Mouse (Mus musculus): ENCODE data around the gene Ddx49. TPM values are rescaled to one million over a fixed set of nuclear protein-coding genes. Genes with fewer than 3 reads are reported as not detected.

The Ddx49 gene
- polyA plus RNA-seq, 1 experiment: 33.4 TPM

DNA sequence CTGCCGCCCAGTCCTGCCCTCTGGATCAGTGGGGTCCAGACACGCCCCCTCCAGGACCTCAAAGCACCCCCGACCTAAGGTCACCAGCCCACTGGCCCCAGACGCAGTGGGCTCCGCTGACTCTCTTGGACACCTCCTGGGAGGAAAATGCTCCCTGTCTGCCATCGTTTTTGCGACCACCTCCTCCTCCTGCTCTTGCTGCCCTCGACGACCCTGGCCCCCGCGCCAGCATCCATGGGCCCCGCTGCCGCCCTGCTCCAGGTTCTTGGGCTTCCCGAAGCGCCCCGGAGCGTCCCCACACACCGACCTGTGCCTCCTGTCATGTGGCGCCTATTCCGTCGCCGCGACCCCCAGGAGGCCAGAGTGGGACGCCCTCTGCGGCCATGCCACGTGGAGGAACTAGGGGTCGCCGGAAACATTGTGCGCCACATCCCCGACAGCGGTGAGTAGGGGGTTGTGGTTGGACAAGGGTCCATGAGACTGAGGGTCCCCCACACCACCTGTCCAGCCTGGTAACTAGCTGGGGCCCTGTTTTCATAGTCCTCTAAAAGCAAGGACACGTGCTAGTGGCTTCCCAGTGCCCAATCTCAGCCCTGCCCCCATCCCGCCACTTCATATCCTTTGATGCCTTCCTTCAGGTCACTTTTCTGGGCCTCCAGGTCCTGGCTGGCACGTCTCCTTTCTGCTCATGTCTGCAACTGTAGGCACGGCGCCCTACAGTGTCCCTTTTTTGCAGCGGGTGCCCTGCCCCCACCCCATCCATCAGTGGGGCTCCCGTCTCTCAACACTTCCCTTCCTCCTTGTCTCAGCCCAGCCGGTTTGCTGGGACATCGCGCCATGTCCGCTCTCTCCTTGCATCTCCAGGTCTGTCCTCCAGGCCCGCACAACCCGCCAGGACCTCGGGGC, 27.8 kb upstream of the Ddx49 start:
- TF ChIP-seq CTCF (IDR thresholded peaks at IDR 0.05; ENCODE audit: control insufficient read depth, insufficient read depth, low read length): no peak
- WGBS: 30% methylated on average over 45 of the region's 45 CpGs
- Histone ChIP-seq H3K4me1 (ENCODE audit: control insufficient read depth, insufficient read depth, low read length) (no peaks in the 10 kb centered on the region; the same call in 1 of the 2 replicates), H3K4me3 (replicated peaks; ENCODE audit: control insufficient read depth, low read depth, low read length) (no peak overlapping the region), H3K27ac (ENCODE audit: control insufficient read depth, insufficient read depth, low read depth, low read length, poor library complexity) (no peak overlapping the region)

DNA sequence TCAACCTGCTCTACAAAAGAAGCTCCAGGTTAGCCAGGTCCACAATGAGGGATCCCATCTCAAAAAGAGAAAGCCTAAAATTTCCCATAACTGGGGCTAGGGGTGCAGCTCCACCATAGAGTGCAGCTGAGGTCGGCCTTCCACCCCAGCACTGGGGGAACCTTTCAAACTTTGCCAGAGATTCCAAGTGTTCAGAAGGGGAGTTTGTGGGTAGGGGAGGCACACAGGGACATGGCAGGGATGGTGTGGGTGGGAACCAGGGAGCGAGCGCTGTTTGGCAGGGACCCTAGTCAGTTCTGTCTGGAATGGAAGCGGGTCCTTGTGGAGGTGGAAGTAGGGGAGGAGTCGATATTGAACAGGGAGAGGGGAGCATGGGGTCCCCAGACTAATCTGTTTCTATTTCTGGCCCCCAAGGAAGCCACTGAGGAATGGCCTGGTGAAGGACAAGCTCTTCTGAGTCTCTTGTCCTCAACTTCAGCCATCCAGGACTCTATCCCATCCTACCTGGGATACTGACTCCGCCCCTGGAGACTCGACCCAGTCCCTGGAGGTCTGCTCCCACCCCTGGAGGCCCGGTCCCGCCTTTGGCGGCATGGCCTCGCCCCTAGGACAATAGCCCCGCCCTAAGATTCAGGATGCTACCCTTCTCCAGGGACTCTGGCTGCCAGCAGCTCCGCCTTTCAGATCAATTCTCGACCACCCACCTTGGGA, 27.0 kb upstream of the Ddx49 start, which contains the start of gene Gdf1:
Gene Gdf1 (plus strand): TSS at position 694 of the 711 bp plus-strand sequence.
- H3K27ac ChIP-seq (ENCODE audit: control insufficient read depth, insufficient read depth, low read depth, low read length, poor library complexity): peak within 1 kb of the TSS; percentile 48; the same call in 1 of the 2 replicates
- WGBS: 59% methylated on average over 14 of the region's 14 CpGs
- no peaks in the 10 kb centered on the region; the same call in 1 of the 2 replicates for H3K4me1 ChIP-seq (ENCODE audit: control insufficient read depth, insufficient read depth, low read length)
- H3K4me3 ChIP-seq (replicated peaks; ENCODE audit: control insufficient read depth, low read depth, low read length): no peak within 1 kb of the TSS
- TF ChIP-seq CTCF (IDR thresholded peaks at IDR 0.05; ENCODE audit: control insufficient read depth, insufficient read depth, low read length) (no peak), POLR2A (IDR thresholded peaks at IDR 0.05; ENCODE audit: borderline replicate concordance, control insufficient read depth, low read depth, low read length) (no peak)

DNA sequence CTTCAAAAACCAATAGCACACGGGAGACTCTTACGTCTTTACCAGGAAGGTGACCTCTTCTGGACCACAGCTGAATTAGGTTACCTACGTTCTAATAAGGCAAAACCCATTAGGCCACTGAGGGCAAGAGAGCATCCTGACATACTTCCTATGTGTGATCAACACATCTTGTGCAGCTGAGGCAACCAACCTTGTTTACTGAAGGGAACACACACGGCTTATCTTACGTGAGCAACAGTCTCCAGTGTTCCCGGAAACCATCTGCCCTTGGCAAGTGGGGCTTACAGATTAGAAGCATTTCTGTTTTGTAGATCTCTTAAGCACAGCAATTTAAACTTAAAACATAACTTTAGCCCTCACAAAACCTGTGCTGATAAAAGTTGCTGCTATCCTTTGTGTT, 25.2 kb upstream of the Ddx49 start:
- Histone ChIP-seq H3K4me3 (replicated peaks; ENCODE audit: control insufficient read depth, low read depth, low read length) (no peak overlapping the region), H3K27ac (ENCODE audit: control insufficient read depth, insufficient read depth, low read depth, low read length, poor library complexity) (peak overlapping the region; percentile 76), H3K4me1 (ENCODE audit: control insufficient read depth, insufficient read depth, low read length) (no peaks in the 10 kb centered on the region; the same call in 1 of the 2 replicates)
- 79% methylated on average over 6 of the region's 6 CpGs for WGBS
- TF ChIP-seq CTCF (IDR thresholded peaks at IDR 0.05; ENCODE audit: control insufficient read depth, insufficient read depth, low read length) (no peak), POLR2A (IDR thresholded peaks at IDR 0.05; ENCODE audit: borderline replicate concordance, control insufficient read depth, low read depth, low read length) (no peak)

DNA sequence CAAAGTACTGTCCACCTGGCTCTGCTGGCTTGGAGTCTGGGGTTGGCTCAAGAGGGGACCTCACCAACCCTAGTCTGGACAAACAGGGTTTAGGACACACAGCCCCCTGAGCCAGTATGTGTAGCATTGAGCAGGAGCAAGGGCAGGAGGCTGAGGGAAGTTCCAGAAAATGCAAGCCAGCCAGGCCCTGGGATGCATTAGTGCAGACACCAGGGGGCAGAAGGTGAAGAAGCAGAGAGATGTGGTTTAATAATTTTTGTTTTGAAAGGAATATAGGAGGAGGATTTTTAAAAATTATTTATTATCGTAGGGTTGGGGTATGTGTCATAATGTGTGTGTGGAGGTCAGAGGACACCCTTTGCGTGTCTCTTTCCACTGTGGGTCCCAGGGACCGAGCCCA, 21.4 kb upstream of the Ddx49 start:
- WGBS: 84% methylated on average over 3 of the region's 3 CpGs
- Histone ChIP-seq H3K4me1 (ENCODE audit: control insufficient read depth, insufficient read depth, low read length) (no peaks in the 10 kb centered on the region; the same call in 1 of the 2 replicates), H3K27ac (ENCODE audit: control insufficient read depth, insufficient read depth, low read depth, low read length, poor library complexity) (no peak overlapping the region), H3K4me3 (replicated peaks; ENCODE audit: control insufficient read depth, low read depth, low read length) (no peak overlapping the region)
- no peak for TF ChIP-seq POLR2A (IDR thresholded peaks at IDR 0.05; ENCODE audit: borderline replicate concordance, control insufficient read depth, low read depth, low read length)
- TF ChIP-seq CTCF (IDR thresholded peaks at IDR 0.05; ENCODE audit: control insufficient read depth, insufficient read depth, low read length): no peak

DNA sequence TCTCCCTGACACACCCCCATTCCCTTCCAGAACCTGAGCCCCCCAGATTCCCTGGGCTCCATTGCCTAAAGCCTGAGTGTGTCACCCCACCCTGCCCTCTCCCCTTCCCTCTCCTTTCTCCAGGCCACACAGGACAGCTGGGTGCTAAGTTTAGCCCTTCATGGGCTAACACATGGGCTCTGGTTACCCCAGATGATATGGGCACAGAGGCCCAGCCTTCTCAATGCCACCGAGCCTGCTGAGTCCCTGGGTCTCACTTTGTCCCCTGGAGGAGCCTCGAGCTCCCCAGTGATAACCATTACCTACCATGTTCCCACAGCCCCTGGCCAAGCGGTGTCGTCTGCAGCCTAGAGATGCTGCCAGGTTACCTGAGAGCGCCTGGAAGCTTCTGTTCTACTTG, 15.6 kb upstream of the Ddx49 start:
- 82% methylated on average over 5 of the region's 5 CpGs for WGBS
- Histone ChIP-seq H3K4me1 (ENCODE audit: control insufficient read depth, insufficient read depth, low read length) (no peaks in the 10 kb centered on the region; the same call in 1 of the 2 replicates), H3K4me3 (replicated peaks; ENCODE audit: control insufficient read depth, low read depth, low read length) (no peak overlapping the region), H3K27ac (ENCODE audit: control insufficient read depth, insufficient read depth, low read depth, low read length, poor library complexity) (no peak overlapping the region)
- no peak for TF ChIP-seq CTCF (IDR thresholded peaks at IDR 0.05; ENCODE audit: control insufficient read depth, insufficient read depth, low read length)
- TF ChIP-seq POLR2A (IDR thresholded peaks at IDR 0.05; ENCODE audit: borderline replicate concordance, control insufficient read depth, low read depth, low read length): no peak

DNA sequence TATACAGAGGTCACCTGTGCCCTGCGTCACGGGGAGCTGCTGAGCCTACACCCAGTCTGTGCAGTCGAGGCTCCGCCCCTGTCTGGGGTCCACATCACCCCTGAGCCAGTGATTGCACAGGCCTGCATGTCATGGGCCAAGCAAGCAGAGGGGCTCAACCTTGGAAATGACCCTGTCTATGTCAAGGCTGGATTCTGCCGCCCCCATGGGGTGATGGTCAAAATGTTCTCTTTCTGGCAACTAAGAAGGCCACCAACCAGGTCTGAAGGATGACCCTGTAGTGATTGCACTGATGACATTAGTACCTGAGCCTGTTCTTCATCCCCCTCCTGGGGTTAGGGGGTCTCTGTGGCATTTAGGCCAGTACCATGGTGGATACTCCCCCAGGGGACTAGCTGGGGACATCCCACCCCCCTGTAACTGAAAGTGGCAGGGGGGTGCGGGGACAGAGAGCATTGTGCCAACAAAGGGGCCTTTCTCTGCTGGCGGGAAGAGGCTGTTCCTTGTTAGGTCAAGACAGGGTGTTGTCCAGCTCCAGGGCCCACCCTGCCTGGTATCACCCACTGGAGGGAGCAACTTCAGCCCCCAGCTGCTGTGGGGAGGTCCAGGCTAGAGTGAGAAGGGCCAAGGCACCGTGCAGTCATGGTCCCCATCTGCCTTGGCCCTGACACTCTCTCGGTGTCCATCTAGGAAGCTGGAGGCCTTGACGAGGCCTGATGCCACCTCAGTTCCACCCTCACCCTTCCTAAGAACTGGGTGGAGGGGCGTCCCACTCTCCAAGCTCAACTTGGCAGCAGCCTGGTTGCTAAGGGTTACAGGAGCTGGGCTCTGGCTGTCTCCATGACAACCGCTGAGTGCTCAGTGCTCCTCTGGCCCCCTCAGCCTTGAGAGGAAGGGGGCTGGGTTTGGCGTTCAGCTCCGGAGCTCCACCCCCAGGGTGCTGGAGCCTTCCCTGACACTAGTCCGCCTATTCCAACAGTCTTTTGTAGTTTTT, 14.5 kb upstream of the Ddx49 start:
- TF ChIP-seq POLR2A (IDR thresholded peaks at IDR 0.05; ENCODE audit: borderline replicate concordance, control insufficient read depth, low read depth, low read length) (no peak), CTCF (IDR thresholded peaks at IDR 0.05; ENCODE audit: control insufficient read depth, insufficient read depth, low read length) (peak; percentile 1; the same call in 1 of the 2 replicates)
- 40% methylated on average over 15 of the region's 15 CpGs for WGBS
- Histone ChIP-seq H3K27ac (ENCODE audit: control insufficient read depth, insufficient read depth, low read depth, low read length, poor library complexity) (no peak overlapping the region), H3K4me3 (replicated peaks; ENCODE audit: control insufficient read depth, low read depth, low read length) (no peak overlapping the region), H3K4me1 (ENCODE audit: control insufficient read depth, insufficient read depth, low read length) (no peaks in the 10 kb centered on the region; the same call in 1 of the 2 replicates)

DNA sequence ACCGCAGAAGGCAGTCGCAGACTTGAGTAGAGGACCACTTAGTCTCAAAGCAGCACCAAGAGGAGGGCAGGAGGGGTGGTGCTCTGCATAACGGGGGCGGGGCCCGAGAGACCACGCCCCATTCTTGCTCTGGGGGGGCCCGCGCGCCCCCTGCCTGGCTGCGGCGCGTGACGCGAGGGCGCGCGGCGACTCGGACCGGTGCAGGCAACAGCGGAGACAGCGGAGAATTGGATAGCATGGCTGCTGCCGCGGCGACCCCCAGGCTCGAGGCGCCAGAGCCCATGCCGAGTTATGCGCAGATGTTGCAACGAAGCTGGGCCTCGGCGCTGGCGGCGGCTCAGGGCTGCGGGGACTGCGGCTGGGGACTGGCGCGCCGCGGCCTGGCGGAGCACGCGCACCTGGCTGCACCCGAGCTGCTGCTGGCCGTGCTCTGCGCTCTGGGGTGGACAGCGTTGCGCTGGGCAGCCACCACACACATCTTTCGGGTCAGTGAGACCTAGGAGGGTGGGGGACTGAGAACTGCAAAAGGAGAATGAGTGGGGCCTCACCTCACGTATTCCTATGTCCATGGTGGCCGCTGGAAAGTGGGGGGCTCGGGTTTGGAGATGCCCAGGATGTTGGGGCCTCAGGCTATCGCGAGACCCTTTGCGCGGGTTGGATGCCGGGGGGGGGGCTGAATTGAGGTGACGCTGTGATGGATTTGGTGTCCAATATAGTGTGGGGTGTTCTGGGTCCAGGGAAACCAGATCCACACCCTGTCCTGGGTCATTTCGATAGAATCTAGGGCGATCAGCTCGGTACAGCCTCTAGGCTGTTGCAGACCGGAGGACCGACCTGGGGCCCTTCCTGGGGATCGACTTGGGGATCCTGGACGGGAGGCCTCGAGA, 13.6 kb upstream of the Ddx49 start, which contains the start of gene Cers1:
Gene Cers1 (plus strand): TSS at position 152 of the 887 bp plus-strand sequence.
- no peak within 1 kb of the TSS for H3K27ac ChIP-seq (ENCODE audit: control insufficient read depth, insufficient read depth, low read depth, low read length, poor library complexity)
- H3K4me3 ChIP-seq (replicated peaks; ENCODE audit: control insufficient read depth, low read depth, low read length): no peak within 1 kb of the TSS
- H3K4me1 ChIP-seq (ENCODE audit: control insufficient read depth, insufficient read depth, low read length): no peaks in the 10 kb centered on the region; the same call in 1 of the 2 replicates
- TF ChIP-seq POLR2A (IDR thresholded peaks at IDR 0.05; ENCODE audit: borderline replicate concordance, control insufficient read depth, low read depth, low read length) (no peak), CTCF (IDR thresholded peaks at IDR 0.05; ENCODE audit: control insufficient read depth, insufficient read depth, low read length) (no peak)
- 9% methylated on average over 65 of the region's 66 CpGs for WGBS

Data from bone marrow, adult 2 months (tissue).